Mouse (Mus musculus): ENCODE measurements around the gene Kcnk10. TPM values are rescaled to one million over a fixed set of nuclear protein-coding genes. Genes with fewer than 3 reads are reported as not detected.

The Kcnk10 gene
- polyA plus RNA-seq, 1 experiment from 2014 or later, result 0.74 TPM

DNA sequence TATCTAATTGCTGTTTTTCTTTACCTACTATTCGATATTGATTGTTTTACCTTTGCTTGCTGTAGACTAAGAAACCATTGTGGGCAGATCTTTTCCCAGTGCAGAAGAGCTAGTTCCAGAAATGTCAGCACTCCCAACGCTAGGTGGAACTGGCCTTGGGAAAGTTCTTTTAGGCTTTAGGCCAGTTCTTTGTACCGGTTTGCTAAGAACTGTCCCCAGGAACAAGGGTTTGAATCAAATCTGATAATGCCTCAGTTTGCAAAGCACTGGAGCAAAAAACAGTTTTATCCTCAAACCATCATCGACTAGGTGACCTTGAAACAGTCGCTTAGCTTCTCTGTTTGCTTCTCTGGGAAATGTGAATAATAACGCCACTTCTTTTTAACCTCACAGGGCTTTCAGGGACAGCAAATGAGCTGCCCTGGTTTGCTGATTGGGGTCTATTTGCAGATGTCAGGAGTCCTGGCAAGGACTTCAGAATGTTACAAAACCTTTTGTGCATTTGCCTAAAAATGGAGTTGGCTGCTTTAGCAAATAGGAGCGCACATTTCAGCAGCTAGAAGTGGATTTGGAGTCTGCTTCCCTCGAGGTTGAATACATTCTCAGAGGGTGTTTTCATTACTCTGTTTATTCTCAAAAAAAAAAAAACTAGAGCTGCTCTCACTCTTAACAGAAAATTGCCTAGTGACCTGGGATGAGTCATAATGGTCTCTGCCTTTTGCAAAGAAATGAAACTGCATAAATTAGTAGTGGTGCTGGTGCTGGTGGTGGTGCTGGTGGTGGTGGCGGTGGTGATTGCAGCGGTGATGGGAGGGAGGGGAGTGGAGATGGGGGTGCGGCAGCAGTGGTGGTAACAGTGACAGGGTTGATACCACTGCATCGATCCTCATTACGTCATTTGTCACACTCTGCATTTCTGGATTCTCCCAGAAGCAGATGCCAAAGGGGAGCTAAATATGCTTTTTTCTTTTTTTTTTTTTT lies 53.5 kb downstream of the Kcnk10 start:
- WGBS, result 54% methylated on average over 13 of the region's 13 CpGs
- Histone ChIP-seq H3K9ac (ENCODE audit: low read depth, low read length) (no peak overlapping the region), H3K4me2 (replicated peaks; ENCODE audit: low read depth) (no peak overlapping the region), H3K36me3 (ENCODE audit: control insufficient read depth, insufficient read depth) (no peaks in the 10 kb centered on the region), H3K9me3 (ENCODE audit: control insufficient read depth) (no peaks in the 10 kb centered on the region), H3K27ac (ENCODE audit: low read depth, low read length) (no peak overlapping the region), H3K27me3 (replicated peaks; ENCODE audit: control insufficient read depth, insufficient read depth, low read length) (no peaks in the 10 kb centered on the region), H3K4me3 (ENCODE audit: low read depth, low read length) (no peak overlapping the region), H3K4me1 (replicated peaks; ENCODE audit: control insufficient read depth, insufficient read depth, low read length) (no peaks in the 10 kb centered on the region)
- no peak for ATAC-seq
- no peak for TF ChIP-seq CTCF (IDR thresholded peaks at IDR 0.05; ENCODE audit: low read depth)

DNA sequence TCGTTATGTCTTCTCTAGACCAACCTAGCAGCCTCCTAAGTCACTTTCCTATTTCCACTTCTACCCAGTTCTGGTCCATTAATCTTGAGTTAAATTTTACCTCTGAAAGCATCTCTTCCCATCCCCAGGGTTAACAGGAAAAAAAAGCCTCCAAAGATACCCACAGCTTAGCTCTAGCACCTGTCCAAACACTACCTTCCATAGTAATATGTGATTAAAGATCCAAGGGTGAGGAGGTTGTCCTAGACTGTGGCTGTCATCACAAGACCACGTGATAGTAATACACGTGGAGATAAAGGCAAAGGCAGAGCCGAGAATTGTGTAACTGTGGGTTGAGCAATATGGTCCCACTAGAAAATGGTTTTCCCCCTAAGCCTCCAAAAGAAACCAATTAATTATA lies 56.8 kb downstream of the Kcnk10 start:
- Histone ChIP-seq H3K9ac (ENCODE audit: low read depth, low read length) (no peak overlapping the region), H3K27me3 (replicated peaks; ENCODE audit: control insufficient read depth, insufficient read depth, low read length) (no peaks in the 10 kb centered on the region), H3K4me1 (replicated peaks; ENCODE audit: control insufficient read depth, insufficient read depth, low read length) (no peaks in the 10 kb centered on the region), H3K27ac (ENCODE audit: low read depth, low read length) (no peak overlapping the region), H3K9me3 (ENCODE audit: control insufficient read depth) (no peaks in the 10 kb centered on the region), H3K4me2 (replicated peaks; ENCODE audit: low read depth) (no peak overlapping the region), H3K4me3 (ENCODE audit: low read depth, low read length) (no peak overlapping the region), H3K36me3 (ENCODE audit: control insufficient read depth, insufficient read depth) (no peaks in the 10 kb centered on the region)
- 41% methylated on average over 4 of the region's 4 CpGs for WGBS
- TF ChIP-seq CTCF (IDR thresholded peaks at IDR 0.05; ENCODE audit: low read depth), result no peak
- ATAC-seq, result no peak

DNA sequence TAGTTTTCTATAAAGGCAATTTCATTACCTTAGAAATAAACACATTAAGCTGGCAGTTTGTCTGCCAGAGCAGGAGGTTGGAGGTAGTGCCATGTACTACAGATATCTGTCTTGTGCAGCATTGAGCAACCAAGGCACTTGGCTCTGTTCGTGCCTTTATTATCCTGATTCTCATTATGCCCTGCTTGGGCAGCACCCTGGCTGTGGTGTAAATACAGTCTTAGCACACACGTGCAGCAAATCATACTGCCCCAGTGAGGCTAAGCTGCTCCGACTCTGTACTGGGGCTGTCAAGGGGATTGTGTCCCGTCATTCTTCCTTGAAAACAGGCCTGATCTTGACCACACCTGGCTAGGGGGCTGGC lies 57.6 kb downstream of the Kcnk10 start:
- H3K4me2 ChIP-seq (replicated peaks; ENCODE audit: low read depth), result no peak overlapping the region
- 80% methylated on average over 4 of the region's 4 CpGs for WGBS

DNA sequence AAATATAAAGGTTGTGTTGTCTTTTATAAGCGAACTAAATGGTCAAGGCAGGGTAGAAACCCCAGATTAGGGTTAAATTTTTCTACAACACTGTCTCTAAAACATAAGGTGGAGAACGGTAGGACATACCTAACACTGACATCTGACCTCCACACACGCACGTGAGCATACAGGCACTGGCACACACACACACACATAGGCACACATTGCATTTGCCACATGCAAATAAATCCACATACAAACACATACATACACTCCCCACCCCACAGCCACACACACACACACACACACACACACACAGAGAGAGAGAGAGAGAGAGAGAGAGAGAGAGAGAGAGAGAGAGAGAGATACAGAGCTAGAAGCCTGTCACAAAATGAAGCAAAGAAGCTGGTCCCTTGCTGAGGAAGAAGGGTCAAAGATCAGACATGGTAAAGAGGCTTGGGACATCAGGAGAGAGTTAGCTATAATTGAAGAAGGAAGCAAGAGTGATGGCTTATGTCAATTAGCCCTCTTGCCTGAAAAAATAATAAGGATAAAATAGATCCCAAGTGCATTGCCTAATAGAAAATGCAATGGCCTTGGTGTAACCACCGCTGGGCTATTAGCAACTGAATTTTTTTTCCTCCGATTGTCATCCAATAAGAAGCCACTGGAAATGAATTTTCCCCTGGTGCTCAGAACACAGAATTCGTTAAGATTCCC lies 58.1 kb downstream of the Kcnk10 start:
- no peak for TF ChIP-seq CTCF (IDR thresholded peaks at IDR 0.05; ENCODE audit: low read depth)
- Histone ChIP-seq H3K9ac (ENCODE audit: low read depth, low read length) (no peak overlapping the region), H3K4me1 (replicated peaks; ENCODE audit: control insufficient read depth, insufficient read depth, low read length) (no peaks in the 10 kb centered on the region), H3K27me3 (replicated peaks; ENCODE audit: control insufficient read depth, insufficient read depth, low read length) (no peaks in the 10 kb centered on the region), H3K36me3 (ENCODE audit: control insufficient read depth, insufficient read depth) (no peaks in the 10 kb centered on the region), H3K9me3 (ENCODE audit: control insufficient read depth) (no peaks in the 10 kb centered on the region), H3K4me2 (replicated peaks; ENCODE audit: low read depth) (no peak overlapping the region), H3K4me3 (ENCODE audit: low read depth, low read length) (no peak overlapping the region), H3K27ac (ENCODE audit: low read depth, low read length) (no peak overlapping the region)
- no peak for ATAC-seq
- 77% methylated on average over 7 of the region's 7 CpGs for WGBS

More for the DNA sequence above, 57.6 kb downstream of the Kcnk10 start:
- no peak for TF ChIP-seq CTCF (IDR thresholded peaks at IDR 0.05; ENCODE audit: low read depth)
- H3K36me3 ChIP-seq (ENCODE audit: control insufficient read depth, insufficient read depth), result no peaks in the 10 kb centered on the region
- H3K4me1 ChIP-seq (replicated peaks; ENCODE audit: control insufficient read depth, insufficient read depth, low read length), result no peaks in the 10 kb centered on the region
- H3K27me3 ChIP-seq (replicated peaks; ENCODE audit: control insufficient read depth, insufficient read depth, low read length), result no peaks in the 10 kb centered on the region
- no peak overlapping the region for H3K9ac ChIP-seq (ENCODE audit: low read depth, low read length)
- H3K9me3 ChIP-seq (ENCODE audit: control insufficient read depth), result no peaks in the 10 kb centered on the region
- H3K4me3 ChIP-seq (ENCODE audit: low read depth, low read length), result no peak overlapping the region
- ATAC-seq, result no peak
- H3K27ac ChIP-seq (ENCODE audit: low read depth, low read length), result no peak overlapping the region

DNA sequence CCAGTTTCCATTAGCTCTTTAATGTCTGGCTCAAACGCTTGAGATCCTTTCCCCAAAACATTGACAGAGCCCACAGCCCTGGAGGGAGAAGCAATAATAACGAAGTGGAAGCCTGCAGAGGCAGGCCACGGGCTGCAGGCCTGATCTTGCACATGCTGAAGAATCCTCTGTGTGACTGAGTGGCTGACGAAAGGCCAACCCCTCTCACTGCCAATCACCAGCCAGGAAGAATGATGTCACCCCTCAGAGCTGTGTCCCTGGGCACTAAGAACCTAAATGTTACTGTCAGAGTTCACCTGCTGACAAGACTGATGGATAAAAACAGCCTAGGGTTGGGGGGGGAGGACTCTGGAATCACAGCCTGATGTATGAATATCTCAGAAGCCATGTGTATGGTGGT lies 72.5 kb downstream of the Kcnk10 start:
- Histone ChIP-seq H3K27me3 (replicated peaks; ENCODE audit: control insufficient read depth, insufficient read depth, low read length) (no peaks in the 10 kb centered on the region), H3K4me3 (ENCODE audit: low read depth, low read length) (no peak overlapping the region), H3K4me2 (replicated peaks; ENCODE audit: low read depth) (no peak overlapping the region), H3K9me3 (ENCODE audit: control insufficient read depth) (no peaks in the 10 kb centered on the region), H3K9ac (ENCODE audit: low read depth, low read length) (no peak overlapping the region), H3K4me1 (replicated peaks; ENCODE audit: control insufficient read depth, insufficient read depth, low read length) (no peaks in the 10 kb centered on the region), H3K36me3 (ENCODE audit: control insufficient read depth, insufficient read depth) (no peaks in the 10 kb centered on the region), H3K27ac (ENCODE audit: low read depth, low read length) (no peak overlapping the region)
- WGBS, result 74% methylated on average over 4 of the region's 4 CpGs
- no peak for TF ChIP-seq CTCF (IDR thresholded peaks at IDR 0.05; ENCODE audit: low read depth)
- no peak for ATAC-seq

DNA sequence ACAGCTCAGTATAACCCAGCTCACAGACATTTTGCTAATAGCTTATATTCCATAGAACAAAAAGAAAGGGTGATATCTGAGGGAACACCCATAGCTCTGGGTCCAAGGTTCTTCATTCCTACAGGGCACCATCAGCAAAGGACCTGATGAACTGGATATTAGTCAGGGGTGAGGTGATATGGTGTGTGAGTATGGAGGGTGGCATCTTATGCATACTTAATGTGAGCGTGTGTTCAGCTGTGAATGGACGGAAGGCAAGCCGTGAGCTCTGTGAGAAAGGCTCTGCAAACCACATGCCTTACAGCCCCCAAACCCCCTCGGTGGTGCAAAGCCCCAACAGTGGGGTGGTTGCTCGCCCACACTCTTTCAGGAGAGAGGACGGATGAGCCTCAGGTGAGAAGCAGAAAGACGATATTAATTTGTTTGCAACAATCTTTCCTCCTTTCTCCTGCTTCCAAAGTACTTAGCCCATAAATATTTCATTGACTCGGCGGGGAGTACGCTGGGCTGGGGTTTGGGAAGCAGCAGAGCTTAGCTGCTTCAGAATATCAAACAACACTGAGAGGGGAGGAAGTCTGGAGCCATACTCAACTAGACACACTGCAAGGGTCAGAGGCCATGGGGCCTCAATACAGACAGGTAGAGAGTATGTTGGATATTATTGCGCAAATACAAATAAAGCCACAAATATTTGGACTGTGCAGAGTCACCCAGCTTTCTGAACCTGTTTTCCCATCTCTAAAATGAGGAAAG lies 76.4 kb downstream of the Kcnk10 start:
- no peaks in the 10 kb centered on the region for H3K36me3 ChIP-seq (ENCODE audit: control insufficient read depth, insufficient read depth)
- no peak overlapping the region for H3K9ac ChIP-seq (ENCODE audit: low read depth, low read length)
- no peak overlapping the region for H3K4me3 ChIP-seq (ENCODE audit: low read depth, low read length)
- no peaks in the 10 kb centered on the region for H3K9me3 ChIP-seq (ENCODE audit: control insufficient read depth)
- no peak for ATAC-seq
- H3K27me3 ChIP-seq (replicated peaks; ENCODE audit: control insufficient read depth, insufficient read depth, low read length), result no peaks in the 10 kb centered on the region
- no peaks in the 10 kb centered on the region for H3K4me1 ChIP-seq (replicated peaks; ENCODE audit: control insufficient read depth, insufficient read depth, low read length)
- 78% methylated on average over 11 of the region's 11 CpGs for WGBS
- no peak for TF ChIP-seq CTCF (IDR thresholded peaks at IDR 0.05; ENCODE audit: low read depth)
- H3K27ac ChIP-seq (ENCODE audit: low read depth, low read length), result no peak overlapping the region
- no peak overlapping the region for H3K4me2 ChIP-seq (replicated peaks; ENCODE audit: low read depth)
